Mouse (Mus musculus) liver, embryonic 16.5 days (tissue): ENCODE results near the gene Nlgn2. TPM values are rescaled to one million over a fixed set of nuclear protein-coding genes. Genes with fewer than 3 reads are reported as not detected.

Source experiments
- ATAC-seq: fragments of 200-750 bp; cut with Nextera tagmentation; 2 replicates; pipeline ENCODE4 v1.8.0; 2017; ENCODE audit warnings: low read depth, mild to moderate bottlenecking, moderate number of reproducible peaks, moderate library complexity
- H3K27ac ChIP-seq: fragments of 300-500 bp; sonication (generic); 2 replicates; pipeline ENCODE4 v1.5.1; 2014; ENCODE audit warnings: mild to moderate bottlenecking, low read length
- H3K27me3 ChIP-seq: fragments of 300-500 bp; sonication (generic); 2 replicates; pipeline ENCODE4 v1.6.1; 2014; ENCODE audit warnings: low read depth, low read length, mixed read lengths; ENCODE audit not compliant: control insufficient read depth, insufficient read depth
- H3K36me3 ChIP-seq: fragments of 300-500 bp; sonication (generic); 2 replicates; pipeline ENCODE4 v1.6.1; 2014; ENCODE audit warnings: mild to moderate bottlenecking; ENCODE audit not compliant: control insufficient read depth, insufficient read depth
- H3K4me1 ChIP-seq: fragments of 300-500 bp; sonication (generic); 2 replicates; pipeline ENCODE4 v1.6.1; 2014; ENCODE audit warnings: low read depth, low read length, mixed read lengths; ENCODE audit not compliant: control insufficient read depth
- H3K4me2 ChIP-seq: fragments of 300-500 bp; sonication (generic); 2 replicates; pipeline ENCODE4 v1.6.1; 2014; ENCODE audit warnings: low read depth, low read length, mixed read lengths
- H3K4me3 ChIP-seq: fragments of 300-500 bp; sonication (generic); 2 replicates; pipeline ENCODE4 v1.5.1; 2014; ENCODE audit warnings: low read depth, mild to moderate bottlenecking, low read length
- H3K9ac ChIP-seq: fragments of 300-500 bp; sonication (generic); 2 replicates; pipeline ENCODE4 v1.6.1; 2014; ENCODE audit warnings: low read depth, low read length
- H3K9me3 ChIP-seq: fragments of 300-500 bp; sonication (generic); replicated peaks from 2 replicates; pipeline ENCODE4 v1.6.1; 2016; ENCODE audit warnings: low read length; ENCODE audit not compliant: control insufficient read depth
- WGBS: fragments of 180-500 bp; shearing (Covaris S2); extraction: QIAGEN DNeasy Blood & Tissue Kit; methylation state at CpG from one replicate; pipeline ENCODE4 v1.1.7; 2014; ENCODE audit not compliant: insufficient replicate concordance; 5-methylcytosine and 5-hydroxymethylcytosine counted together
- polyA plus RNA-seq: library from polyadenylated mRNA; unstranded; fragments of >200 nt; fragmentation: Nextera tagmentation; extraction: Ambion mirVana; gene quantifications from 2 replicates; pipeline ENCODE4 v1.2.1, GENCODE M21; 2015

Gene Nlgn2
- polyA plus RNA-seq, 1 experiment from 2014 or later: 0.66 TPM

DNA sequence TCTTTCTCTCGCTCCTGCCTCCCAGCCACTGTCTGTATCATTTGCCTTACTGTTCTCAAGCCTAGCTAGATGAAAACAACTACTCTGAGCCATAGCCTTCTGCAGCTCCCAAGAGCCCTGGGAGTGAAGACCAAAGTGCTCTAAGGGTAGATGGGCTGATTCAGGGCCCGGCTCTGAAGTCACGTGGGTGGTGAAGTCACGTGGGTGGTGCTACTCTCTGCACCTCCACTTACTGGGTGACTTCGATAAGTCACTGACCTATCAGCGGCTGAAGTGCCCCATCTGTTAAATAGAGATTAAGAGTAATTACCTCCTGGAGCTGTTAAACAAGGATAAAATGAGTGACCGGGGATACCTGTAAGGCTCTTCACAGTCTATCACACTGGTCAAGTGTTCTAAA lies 16.4 kb upstream of the Nlgn2 start:
- peaks cover 9% of the 10 kb centered on the region for H3K27me3 ChIP-seq
- peak overlapping the region; percentile 93 for H3K27ac ChIP-seq
- peaks cover 62% of the 10 kb centered on the region for H3K4me1 ChIP-seq
- H3K9ac ChIP-seq: peak overlapping the region; percentile 64
- H3K9me3 ChIP-seq: no peaks in the 10 kb centered on the region
- peak; percentile 93 for ATAC-seq
- H3K36me3 ChIP-seq: peaks cover 22% of the 10 kb centered on the region
- WGBS: 21% methylated on average over 7 of the region's 7 CpGs
- H3K4me3 ChIP-seq: peak overlapping the region; percentile 47
- H3K4me2 ChIP-seq: peak overlapping the region; percentile 77

DNA sequence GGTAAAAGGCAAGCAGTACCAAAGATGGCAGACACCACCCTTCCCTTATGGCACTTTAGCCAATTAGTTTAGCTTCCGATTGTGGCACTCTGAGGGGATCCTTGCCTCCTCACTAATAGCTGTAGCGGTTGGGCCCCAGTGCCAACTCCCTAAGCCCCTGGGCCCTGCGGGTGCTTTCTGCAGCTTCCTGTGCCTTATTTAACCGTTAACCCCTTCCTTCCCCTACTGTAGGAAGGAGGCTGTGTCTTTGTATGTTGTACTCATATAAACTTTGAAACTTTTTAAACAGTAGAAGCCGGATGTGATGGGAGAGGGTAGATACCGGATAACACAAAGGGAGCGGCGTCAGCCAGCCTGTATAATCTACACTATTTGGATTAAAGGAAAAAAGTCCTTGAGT lies 13.2 kb upstream of the Nlgn2 start:
- Histone ChIP-seq H3K4me3 (no peak overlapping the region), H3K9me3 (no peaks in the 10 kb centered on the region), H3K9ac (no peak overlapping the region), H3K27ac (peak overlapping the region; percentile 62), H3K4me1 (peaks cover 81% of the 10 kb centered on the region), H3K36me3 (peaks cover 22% of the 10 kb centered on the region), H3K27me3 (no peaks in the 10 kb centered on the region), H3K4me2 (0 out of 2 replicates have a peak overlapping the region, but pooled peaks have one; percentile 2)
- ATAC-seq: no peak
- WGBS: 37% methylated on average over 8 of the region's 8 CpGs

DNA sequence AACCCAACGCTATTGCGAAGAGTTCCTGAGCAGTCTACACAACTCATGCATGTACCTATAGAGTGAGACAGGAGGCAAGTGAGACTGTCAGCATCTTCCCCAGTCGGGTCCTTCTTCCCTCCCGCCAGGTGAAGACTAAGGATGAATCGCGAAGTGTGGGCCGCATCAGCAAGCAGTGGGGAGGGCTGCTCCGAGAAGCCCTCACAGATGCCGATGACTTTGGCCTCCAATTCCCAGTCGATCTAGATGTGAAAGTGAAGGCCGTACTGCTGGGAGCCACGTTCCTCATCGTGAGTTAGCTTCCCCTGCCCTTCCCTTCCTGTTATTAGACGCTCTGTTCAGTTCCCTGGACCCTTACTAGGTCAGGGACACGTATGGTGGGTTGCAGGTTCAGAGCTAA lies 12.3 kb upstream of the Nlgn2 start:
- 82% methylated on average over 15 of the region's 15 CpGs for WGBS
- H3K36me3 ChIP-seq: peaks cover 22% of the 10 kb centered on the region

DNA sequence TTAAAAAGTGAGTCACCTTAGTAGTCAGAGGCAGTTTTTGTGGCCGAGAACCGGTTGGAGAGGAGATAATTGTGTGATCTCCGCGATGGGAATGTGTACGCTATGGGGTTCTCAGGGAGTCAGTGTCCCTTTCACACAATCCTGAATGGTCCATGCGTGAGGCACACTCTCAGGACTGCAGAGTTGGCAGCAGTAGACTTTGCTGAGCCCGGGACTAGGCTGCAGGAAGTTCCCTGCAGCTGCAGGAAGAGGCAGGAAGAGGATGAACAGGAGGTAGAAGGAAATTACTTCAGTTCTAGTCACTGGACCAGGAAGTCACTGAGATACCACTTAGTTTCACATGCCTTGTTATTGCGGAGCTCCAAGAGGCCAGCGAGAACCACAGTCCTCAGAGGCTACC lies 11.5 kb upstream of the Nlgn2 start:
- no peaks in the 10 kb centered on the region for H3K9me3 ChIP-seq
- WGBS: 75% methylated on average over 9 of the region's 9 CpGs
- H3K4me2 ChIP-seq: no peak overlapping the region
- H3K4me3 ChIP-seq: no peak overlapping the region
- H3K36me3 ChIP-seq: peaks cover 22% of the 10 kb centered on the region
- H3K27ac ChIP-seq: peak overlapping the region; percentile 73
- H3K4me1 ChIP-seq: peaks cover 74% of the 10 kb centered on the region
- no peak overlapping the region for H3K9ac ChIP-seq
- ATAC-seq: no peak
- no peaks in the 10 kb centered on the region for H3K27me3 ChIP-seq

More for the DNA sequence above, 12.3 kb upstream of the Nlgn2 start:
- Histone ChIP-seq H3K4me2 (no peak overlapping the region), H3K9ac (no peak overlapping the region), H3K9me3 (no peaks in the 10 kb centered on the region), H3K27me3 (no peaks in the 10 kb centered on the region), H3K27ac (peak overlapping the region; percentile 62), H3K4me1 (peaks cover 79% of the 10 kb centered on the region), H3K4me3 (no peak overlapping the region)
- ATAC-seq: no peak

DNA sequence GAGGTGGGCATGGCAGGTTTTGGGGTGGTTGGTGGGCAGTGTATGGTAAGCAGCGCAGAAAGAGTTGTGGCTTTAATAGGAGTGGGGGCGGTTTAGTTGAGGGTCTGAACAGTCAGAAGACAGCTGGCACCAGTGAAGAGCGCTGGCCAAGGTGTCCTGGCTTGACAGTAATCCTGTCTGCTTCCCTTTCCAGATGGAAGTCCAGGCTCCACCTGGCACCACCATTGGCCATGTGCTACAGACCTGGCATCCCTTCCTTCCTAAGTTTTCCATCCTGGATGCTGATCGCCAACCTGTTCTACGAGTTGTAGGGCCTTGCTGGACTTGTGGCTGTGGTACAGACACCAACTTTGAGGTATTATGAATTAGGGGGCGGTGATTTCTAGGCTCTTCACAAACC lies 10.4 kb upstream of the Nlgn2 start:
- peaks cover 67% of the 10 kb centered on the region for H3K4me1 ChIP-seq
- H3K4me2 ChIP-seq: peak overlapping the region; percentile 88
- no peaks in the 10 kb centered on the region for H3K9me3 ChIP-seq
- H3K36me3 ChIP-seq: peaks cover 22% of the 10 kb centered on the region
- no peak for ATAC-seq
- no peak overlapping the region for H3K4me3 ChIP-seq
- 89% methylated on average over 6 of the region's 6 CpGs for WGBS
- H3K27ac ChIP-seq: peak overlapping the region; percentile 6; the same call in 1 of the 2 replicates
- H3K9ac ChIP-seq: no peak overlapping the region
- H3K27me3 ChIP-seq: no peaks in the 10 kb centered on the region

DNA sequence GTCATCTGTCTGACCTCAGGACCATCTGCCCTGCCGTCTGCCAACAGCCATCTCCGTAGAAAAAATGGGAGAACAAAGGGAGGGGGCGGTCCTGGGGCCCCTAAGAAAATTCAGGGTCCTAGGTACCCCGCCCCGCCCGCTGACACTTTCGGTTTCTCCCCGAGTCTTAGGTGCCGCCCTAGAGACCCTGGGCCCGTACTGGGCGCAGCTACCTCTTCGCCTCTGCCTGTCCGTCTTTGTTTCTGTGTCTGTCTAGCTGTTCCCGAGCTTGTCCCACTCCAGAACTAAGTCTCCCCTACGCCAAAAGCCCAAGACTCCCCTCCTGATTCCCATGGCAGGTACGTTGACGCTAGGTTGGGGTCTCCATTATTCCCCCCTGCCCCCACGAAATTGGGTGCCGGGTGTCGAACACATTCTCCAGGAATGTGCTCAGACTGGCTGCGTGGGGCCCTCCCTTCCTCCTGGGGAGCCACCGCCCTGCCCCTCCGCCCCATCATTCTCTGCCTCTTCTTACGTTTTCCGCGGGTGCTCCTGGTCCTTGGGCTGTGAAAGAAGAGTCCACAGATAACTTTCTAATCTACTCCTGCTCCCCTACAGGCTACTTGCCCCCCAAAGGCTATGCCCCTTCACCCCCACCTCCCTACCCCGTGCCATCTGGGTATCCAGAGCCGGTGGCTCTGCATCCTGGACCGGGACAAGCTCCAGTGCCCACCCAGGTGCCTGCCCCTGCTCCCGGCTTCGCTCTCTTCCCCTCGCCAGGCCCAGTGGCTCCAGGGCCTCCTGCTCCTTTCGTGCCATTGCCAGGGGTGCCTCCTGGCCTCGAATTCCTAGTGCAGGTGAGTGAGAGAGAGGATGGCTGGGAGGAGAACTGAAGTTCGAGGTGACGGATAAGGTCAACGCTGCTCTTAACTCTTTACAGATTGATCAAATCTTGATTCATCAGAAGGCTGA lies 9.4 kb upstream of the Nlgn2 start:
- 11% methylated on average over 37 of the region's 37 CpGs for WGBS
- H3K4me3 ChIP-seq: peak overlapping the region; percentile 77
- peaks cover 57% of the 10 kb centered on the region for H3K4me1 ChIP-seq
- H3K4me2 ChIP-seq: peak overlapping the region; percentile 88
- peak; percentile 53 for ATAC-seq
- no peaks in the 10 kb centered on the region for H3K27me3 ChIP-seq
- no peaks in the 10 kb centered on the region for H3K9me3 ChIP-seq
- H3K36me3 ChIP-seq: peaks cover 22% of the 10 kb centered on the region
- peak overlapping the region; percentile 95 for H3K27ac ChIP-seq
- H3K9ac ChIP-seq: peak overlapping the region; percentile 86

DNA sequence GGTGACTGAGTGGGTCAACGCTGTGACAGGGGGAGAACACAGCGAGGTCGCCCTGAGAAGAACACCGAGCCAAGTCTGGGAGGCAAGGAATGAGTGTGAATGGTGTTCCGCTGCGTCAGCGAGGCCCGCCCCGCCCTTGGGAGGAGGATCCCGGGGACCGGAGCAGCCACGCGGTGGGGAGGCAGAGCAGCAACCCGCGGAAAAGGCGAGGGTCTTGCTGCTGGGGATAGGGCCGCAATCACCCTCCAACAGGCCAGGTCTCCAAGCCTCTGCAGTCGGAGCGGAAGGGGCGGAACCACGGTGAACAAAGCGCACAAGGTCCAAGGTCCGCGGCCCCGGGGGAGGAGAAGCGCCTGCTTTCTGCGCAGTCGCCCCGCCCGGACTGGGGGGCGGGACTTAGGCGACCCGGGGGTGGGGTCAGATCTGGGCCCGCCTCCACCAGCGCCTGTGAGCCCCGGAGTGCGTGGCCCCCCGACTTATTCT lies 8.7 kb upstream of the Nlgn2 start, which contains the start of gene Plscr3:
Plscr3 (plus strand) TSS at position 179 of the 483 bp plus-strand sequence.
- peak within 1 kb of the TSS; percentile 88 for H3K4me2 ChIP-seq
- H3K4me1 ChIP-seq: peaks cover 49% of the 10 kb centered on the region
- no peaks in the 10 kb centered on the region for H3K9me3 ChIP-seq
- peak within 1 kb of the TSS; percentile 86 for H3K9ac ChIP-seq
- under 1% methylated on average over 38 of the region's 38 CpGs for WGBS
- H3K27ac ChIP-seq: peak within 1 kb of the TSS; percentile 95
- H3K27me3 ChIP-seq: no peaks in the 10 kb centered on the region
- peaks cover 16% of the 10 kb centered on the region for H3K36me3 ChIP-seq
- peak; percentile 90 for ATAC-seq
- H3K4me3 ChIP-seq: peak within 1 kb of the TSS; percentile 77

DNA sequence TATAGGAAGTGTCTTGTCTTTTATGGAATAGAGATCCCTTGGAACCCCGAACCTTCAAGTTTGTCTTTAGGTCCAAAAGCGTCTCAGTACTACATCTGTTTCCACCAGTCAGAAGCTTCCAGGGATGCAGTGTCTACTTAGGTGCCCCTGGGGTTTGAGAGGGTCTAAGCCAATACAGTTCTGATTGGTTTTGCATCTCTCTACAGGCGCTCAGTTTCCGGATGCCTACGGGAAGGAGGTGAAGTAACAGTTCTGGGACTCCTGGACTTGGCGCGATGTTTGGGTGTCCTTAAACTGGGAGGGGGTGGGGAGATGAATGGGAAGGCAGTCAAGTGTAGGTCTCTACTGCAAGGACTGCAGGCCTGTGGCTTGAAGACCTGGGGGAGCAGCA lies 1.1 kb upstream of the Nlgn2 start:
- H3K9me3 ChIP-seq: no peaks in the 10 kb centered on the region
- H3K4me3 ChIP-seq: peak overlapping the region; percentile 81
- WGBS: under 1% methylated on average over 7 of the region's 7 CpGs
- peak overlapping the region; percentile 87 for H3K9ac ChIP-seq
- H3K36me3 ChIP-seq: 0 out of 2 replicates have a peak, but pooled peaks cover 2% of the 10 kb centered on the region
- H3K27me3 ChIP-seq: peaks cover 41% of the 10 kb centered on the region
- peak overlapping the region; percentile 99 for H3K4me2 ChIP-seq
- H3K27ac ChIP-seq: peak overlapping the region; percentile 91
- H3K4me1 ChIP-seq: peaks cover 40% of the 10 kb centered on the region
- ATAC-seq: no peak
